Mouse (Mus musculus): ENCODE measurements around the gene Trex1. TPM values are rescaled to one million over a fixed set of nuclear protein-coding genes. Genes with fewer than 3 reads are reported as not detected.

Trex1 gene
- polyA plus RNA-seq, 1 experiment = 45.2 TPM

DNA sequence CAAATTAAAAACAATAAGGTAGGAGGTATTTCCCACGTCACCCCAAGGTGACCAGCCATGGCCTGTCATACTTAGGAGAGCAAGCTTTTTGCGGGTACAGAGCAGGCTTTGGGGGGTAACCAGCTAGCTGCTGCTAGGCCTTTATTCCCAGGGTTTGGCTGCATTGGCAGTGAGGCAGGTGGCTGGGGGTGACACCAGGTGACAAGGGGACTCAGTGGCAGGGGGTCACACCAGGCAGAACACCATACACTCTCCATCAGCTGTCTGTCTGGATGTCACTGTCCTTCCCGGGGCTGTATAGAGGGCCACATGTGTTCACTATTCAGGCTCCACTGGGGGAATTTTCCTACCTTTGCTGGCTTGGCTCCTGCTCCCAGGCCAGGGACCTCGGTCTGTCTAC, 2.6 kb downstream of the Trex1 start:
- no peak for DNase-seq
- no peaks in the 10 kb centered on the region for H3K36me3 ChIP-seq (ENCODE audit: control insufficient read depth, insufficient read depth, low read length)
- 87% methylated on average over 4 of the region's 4 CpGs for WGBS
- TF ChIP-seq POLR2A (IDR thresholded peaks at IDR 0.05; ENCODE audit: low read depth, low read length) = no peak
- no peak for TF ChIP-seq CTCF (conservative IDR thresholded peaks at IDR 0.05; ENCODE audit: insufficient read depth, insufficient read length, low read depth, low read length)
- peaks cover 7% of the 10 kb centered on the region; the same call in 1 of the 2 replicates for H3K4me1 ChIP-seq (ENCODE audit: control insufficient read depth, insufficient read depth, low read length)
- H3K4me3 ChIP-seq (ENCODE audit: insufficient read depth, low read depth, low read length) = no peak overlapping the region
- H3K27ac ChIP-seq (ENCODE audit: insufficient read depth, low read depth, low read length) = no peak overlapping the region
- H3K27me3 ChIP-seq (replicated peaks; ENCODE audit: control insufficient read depth, insufficient read depth, low read length) = no peaks in the 10 kb centered on the region

DNA sequence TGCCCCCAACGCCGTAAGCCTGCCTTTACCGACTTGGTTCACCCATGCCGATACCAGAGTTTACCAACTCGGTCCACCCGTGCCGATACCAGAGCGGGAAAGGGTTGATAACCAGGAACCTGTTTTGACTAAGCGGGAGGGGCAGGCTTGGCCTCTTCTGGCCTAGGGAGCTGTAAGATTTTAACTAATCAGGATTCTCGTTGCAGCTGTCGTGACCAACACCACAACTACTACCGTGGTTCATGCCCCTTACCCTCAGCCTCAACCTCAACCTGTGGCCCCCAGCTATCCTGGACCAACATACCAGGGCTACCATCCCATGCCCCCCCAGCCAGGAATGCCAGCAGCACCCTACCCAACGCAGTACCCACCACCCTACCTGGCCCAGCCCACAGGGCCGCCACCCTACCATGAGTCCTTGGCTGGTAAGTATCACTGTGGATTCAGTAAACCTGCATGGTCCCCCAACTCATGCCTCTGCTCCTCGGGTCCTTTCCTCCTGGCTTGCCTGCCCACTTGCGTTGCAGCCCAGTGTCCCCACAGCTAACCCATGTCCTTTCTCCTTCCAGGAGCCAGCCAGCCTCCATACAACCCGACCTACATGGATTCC, 3.3 kb downstream of the Trex1 start:
- no peak for TF ChIP-seq CTCF (conservative IDR thresholded peaks at IDR 0.05; ENCODE audit: insufficient read depth, insufficient read length, low read depth, low read length)
- TF ChIP-seq POLR2A (IDR thresholded peaks at IDR 0.05; ENCODE audit: low read depth, low read length) = no peak
- DNase-seq = no peak
- Histone ChIP-seq H3K27ac (ENCODE audit: insufficient read depth, low read depth, low read length) (no peak overlapping the region), H3K4me3 (ENCODE audit: insufficient read depth, low read depth, low read length) (no peak overlapping the region), H3K36me3 (ENCODE audit: control insufficient read depth, insufficient read depth, low read length) (no peaks in the 10 kb centered on the region), H3K4me1 (ENCODE audit: control insufficient read depth, insufficient read depth, low read length) (peaks cover 7% of the 10 kb centered on the region; the same call in 1 of the 2 replicates), H3K27me3 (replicated peaks; ENCODE audit: control insufficient read depth, insufficient read depth, low read length) (no peaks in the 10 kb centered on the region)
- 92% methylated on average over 17 of the region's 17 CpGs for WGBS

DNA sequence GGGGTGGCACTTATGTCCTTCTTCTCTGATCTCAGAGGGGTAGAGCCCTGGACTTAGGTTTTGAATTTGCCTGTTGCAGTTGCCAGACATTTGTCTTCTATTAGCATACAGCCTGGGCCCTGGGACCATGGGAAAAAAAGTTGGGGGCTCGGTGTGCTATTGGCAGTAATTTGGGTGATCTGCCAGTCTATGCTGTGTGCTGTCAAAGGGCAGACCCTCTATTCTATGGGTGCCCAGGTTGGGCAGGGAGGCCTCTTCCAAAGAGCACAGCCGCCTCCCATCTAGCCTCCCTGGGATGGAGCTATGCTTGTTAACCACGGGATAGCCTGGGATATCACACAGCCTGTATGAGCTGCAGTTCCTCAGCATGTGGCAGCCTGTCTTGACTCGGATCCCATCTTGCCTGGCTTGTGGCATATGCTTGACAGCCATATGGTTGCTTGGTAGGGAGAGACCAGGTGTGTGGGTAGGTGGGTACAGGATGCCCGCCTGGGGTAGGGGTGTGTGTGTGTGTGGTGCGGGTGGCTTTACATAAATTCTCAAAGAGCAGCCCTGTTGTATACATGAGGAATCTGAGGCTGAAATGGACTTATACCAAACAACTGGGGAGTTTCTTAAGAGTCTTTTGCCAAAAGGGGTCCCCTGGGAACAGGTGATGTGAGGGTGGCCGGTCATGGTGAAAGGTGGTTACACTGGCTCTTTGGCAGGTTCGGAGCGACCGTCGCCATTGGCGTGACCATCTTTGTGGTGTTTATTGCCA, 4.1 kb downstream of the Trex1 start:
- Histone ChIP-seq H3K27ac (ENCODE audit: insufficient read depth, low read depth, low read length) (peak overlapping the region; percentile 14), H3K27me3 (replicated peaks; ENCODE audit: control insufficient read depth, insufficient read depth, low read length) (no peaks in the 10 kb centered on the region), H3K4me1 (ENCODE audit: control insufficient read depth, insufficient read depth, low read length) (peaks cover 7% of the 10 kb centered on the region; the same call in 1 of the 2 replicates), H3K36me3 (ENCODE audit: control insufficient read depth, insufficient read depth, low read length) (no peaks in the 10 kb centered on the region), H3K4me3 (ENCODE audit: insufficient read depth, low read depth, low read length) (peak overlapping the region; percentile 37)
- TF ChIP-seq CTCF (conservative IDR thresholded peaks at IDR 0.05; ENCODE audit: insufficient read depth, insufficient read length, low read depth, low read length) (no peak), POLR2A (IDR thresholded peaks at IDR 0.05; ENCODE audit: low read depth, low read length) (no peak)
- WGBS = 92% methylated on average over 12 of the region's 12 CpGs
- DNase-seq = no peak

DNA sequence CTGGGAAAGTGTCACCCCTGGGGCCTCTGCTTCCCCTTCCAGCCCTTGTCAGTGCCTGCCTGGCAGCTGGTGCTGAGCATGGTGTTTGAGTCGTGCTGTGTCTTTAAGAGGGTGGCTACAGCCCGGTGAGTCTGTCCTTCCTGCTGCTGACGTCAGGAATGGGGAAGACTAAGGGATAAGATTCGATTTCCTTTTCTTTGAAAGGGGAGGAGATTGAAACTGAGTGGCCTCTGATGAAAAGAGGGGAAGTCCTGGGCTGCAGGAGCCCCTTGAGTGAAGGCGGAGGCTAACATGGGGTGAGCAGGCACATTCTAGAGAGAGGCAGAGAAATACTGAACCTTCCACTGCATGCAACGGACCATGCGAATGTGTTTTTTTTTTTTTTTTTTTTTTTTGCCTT, 4.8 kb downstream of the Trex1 start:
- peak overlapping the region; percentile 37 for H3K4me3 ChIP-seq (ENCODE audit: insufficient read depth, low read depth, low read length)
- 3% methylated on average over 7 of the region's 7 CpGs for WGBS
- peaks cover 7% of the 10 kb centered on the region; the same call in 1 of the 2 replicates for H3K4me1 ChIP-seq (ENCODE audit: control insufficient read depth, insufficient read depth, low read length)
- TF ChIP-seq POLR2A (IDR thresholded peaks at IDR 0.05; ENCODE audit: low read depth, low read length) (no peak), CTCF (conservative IDR thresholded peaks at IDR 0.05; ENCODE audit: insufficient read depth, insufficient read length, low read depth, low read length) (no peak)
- no peaks in the 10 kb centered on the region for H3K36me3 ChIP-seq (ENCODE audit: control insufficient read depth, insufficient read depth, low read length)
- no peaks in the 10 kb centered on the region for H3K27me3 ChIP-seq (replicated peaks; ENCODE audit: control insufficient read depth, insufficient read depth, low read length)
- peak; percentile 88 for DNase-seq
- peak overlapping the region; percentile 14 for H3K27ac ChIP-seq (ENCODE audit: insufficient read depth, low read depth, low read length)

DNA sequence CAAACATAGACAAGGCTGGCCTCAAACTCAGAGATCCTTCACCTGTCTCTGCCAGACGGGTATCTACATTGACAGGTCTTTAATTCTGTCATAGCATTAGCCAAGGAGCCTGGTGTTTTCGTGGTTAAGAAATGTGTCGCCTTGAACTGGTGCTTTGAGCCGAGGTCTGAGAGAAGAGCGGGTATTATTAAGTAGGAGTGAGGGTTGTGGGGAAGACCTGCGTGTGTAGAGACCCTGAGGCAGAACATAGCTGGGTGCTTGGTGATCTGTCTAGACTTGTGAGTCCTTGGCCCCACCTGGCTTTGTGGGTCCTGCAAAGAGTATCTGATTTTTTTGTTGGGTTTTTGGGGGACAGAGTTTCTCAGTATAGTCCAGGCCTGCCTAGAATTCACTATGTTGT, 5.7 kb downstream of the Trex1 start:
- H3K4me3 ChIP-seq (ENCODE audit: insufficient read depth, low read depth, low read length) = no peak overlapping the region
- no peak for TF ChIP-seq CTCF (conservative IDR thresholded peaks at IDR 0.05; ENCODE audit: insufficient read depth, insufficient read length, low read depth, low read length)
- no peak for TF ChIP-seq POLR2A (IDR thresholded peaks at IDR 0.05; ENCODE audit: low read depth, low read length)
- H3K27ac ChIP-seq (ENCODE audit: insufficient read depth, low read depth, low read length) = no peak overlapping the region
- WGBS = 70% methylated on average over 6 of the region's 6 CpGs
- DNase-seq = no peak
- H3K36me3 ChIP-seq (ENCODE audit: control insufficient read depth, insufficient read depth, low read length) = no peaks in the 10 kb centered on the region
- H3K4me1 ChIP-seq (ENCODE audit: control insufficient read depth, insufficient read depth, low read length) = peaks cover 6% of the 10 kb centered on the region; the same call in 1 of the 2 replicates
- no peaks in the 10 kb centered on the region for H3K27me3 ChIP-seq (replicated peaks; ENCODE audit: control insufficient read depth, insufficient read depth, low read length)

DNA sequence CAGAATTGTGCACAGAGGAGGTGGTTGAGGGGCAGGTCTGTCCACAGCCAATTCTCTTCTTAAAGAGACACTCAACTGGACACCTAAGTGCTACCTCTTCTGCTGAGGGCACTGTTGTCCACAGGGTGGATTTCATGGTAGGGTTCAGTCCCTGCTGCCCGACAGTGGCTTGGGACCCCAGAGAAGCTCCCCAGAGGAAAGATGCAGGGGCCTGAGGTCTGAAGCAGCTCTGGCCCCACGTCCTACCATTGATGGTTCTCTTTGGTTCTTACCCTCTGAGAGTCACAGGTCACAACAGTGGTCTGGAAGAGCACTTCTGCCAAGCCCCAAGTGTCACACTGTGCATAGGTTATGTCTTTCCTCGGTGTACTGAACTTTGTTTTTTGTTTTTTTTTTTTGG, 6.2 kb downstream of the Trex1 start:
- Histone ChIP-seq H3K36me3 (ENCODE audit: control insufficient read depth, insufficient read depth, low read length) (no peaks in the 10 kb centered on the region), H3K27me3 (replicated peaks; ENCODE audit: control insufficient read depth, insufficient read depth, low read length) (no peaks in the 10 kb centered on the region), H3K27ac (ENCODE audit: insufficient read depth, low read depth, low read length) (no peak overlapping the region), H3K4me1 (ENCODE audit: control insufficient read depth, insufficient read depth, low read length) (0 out of 2 replicates have a peak, but pooled peaks cover 3% of the 10 kb centered on the region), H3K4me3 (ENCODE audit: insufficient read depth, low read depth, low read length) (no peak overlapping the region)
- 78% methylated on average over 3 of the region's 3 CpGs for WGBS
- TF ChIP-seq CTCF (conservative IDR thresholded peaks at IDR 0.05; ENCODE audit: insufficient read depth, insufficient read length, low read depth, low read length) (no peak), POLR2A (IDR thresholded peaks at IDR 0.05; ENCODE audit: low read depth, low read length) (no peak)
- no peak for DNase-seq

All from kidney, adult 2 months (tissue).